Mouse (Mus musculus) heart, embryonic 13.5 days (tissue): ENCODE measurements around the gene Fbxo36. TPM values are rescaled to one million over a fixed set of nuclear protein-coding genes. Genes with fewer than 3 reads are reported as not detected.

Source experiments
- ATAC-seq: fragments of 200-750 bp; cut with Nextera tagmentation; 2 replicates; pipeline ENCODE4 v1.8.0; 2017; ENCODE audit warnings: moderate TSS enrichment; ENCODE audit not compliant: insufficient number of reproducible peaks, low FRiP score, low TSS enrichment; ENCODE audit errors: extremely low read depth
- H3K27ac ChIP-seq: fragments of 300-500 bp; sonication (generic); replicated peaks from 2 replicates; pipeline ENCODE4 v1.5.1; 2015; ENCODE audit warnings: moderate library complexity, mild to moderate bottlenecking, inconsistent platforms
- H3K27me3 ChIP-seq: fragments of 300-500 bp; sonication (generic); replicated peaks from 2 replicates; pipeline ENCODE4 v1.6.1; 2015; ENCODE audit warnings: mild to moderate bottlenecking, inconsistent platforms
- H3K36me3 ChIP-seq: fragments of 300-500 bp; sonication (generic); 2 replicates; pipeline ENCODE4 v1.6.1; 2015; ENCODE audit warnings: mild to moderate bottlenecking, inconsistent platforms
- H3K4me1 ChIP-seq: fragments of 300-500 bp; sonication (generic); 2 replicates; pipeline ENCODE4 v1.6.1; 2015; ENCODE audit warnings: inconsistent platforms
- H3K4me2 ChIP-seq: fragments of 300-500 bp; sonication (generic); 2 replicates; pipeline ENCODE4 v1.6.1; 2015; ENCODE audit warnings: inconsistent platforms, mild to moderate bottlenecking, moderate library complexity
- H3K4me3 ChIP-seq: fragments of 300-500 bp; sonication (generic); 2 replicates; pipeline ENCODE4 v1.5.1; 2015; ENCODE audit warnings: moderate library complexity, mild to moderate bottlenecking, inconsistent platforms
- H3K9ac ChIP-seq: fragments of 300-500 bp; sonication (generic); 2 replicates; pipeline ENCODE4 v1.6.1; 2015; ENCODE audit warnings: inconsistent platforms, mild to moderate bottlenecking, moderate library complexity
- H3K9me3 ChIP-seq: fragments of 300-500 bp; sonication (generic); 2 replicates; pipeline ENCODE4 v1.6.1; 2016; ENCODE audit warnings: inconsistent platforms
- WGBS: fragments of 180-500 bp; shearing (Covaris S2); methylation state at CpG from one replicate; pipeline ENCODE4 v1.1.7; 2015; ENCODE audit warnings: mixed read lengths; 5-methylcytosine and 5-hydroxymethylcytosine counted together
- polyA plus RNA-seq: library from polyadenylated mRNA; unstranded; fragments of >200 nt; fragmentation: Nextera tagmentation; extraction: Ambion mirVana; gene quantifications from 2 replicates; pipeline ENCODE4 v1.2.1, GENCODE M21; 2015

The Fbxo36 gene
- polyA plus RNA-seq, 1 experiment from 2014 or later: 8.9 TPM

DNA sequence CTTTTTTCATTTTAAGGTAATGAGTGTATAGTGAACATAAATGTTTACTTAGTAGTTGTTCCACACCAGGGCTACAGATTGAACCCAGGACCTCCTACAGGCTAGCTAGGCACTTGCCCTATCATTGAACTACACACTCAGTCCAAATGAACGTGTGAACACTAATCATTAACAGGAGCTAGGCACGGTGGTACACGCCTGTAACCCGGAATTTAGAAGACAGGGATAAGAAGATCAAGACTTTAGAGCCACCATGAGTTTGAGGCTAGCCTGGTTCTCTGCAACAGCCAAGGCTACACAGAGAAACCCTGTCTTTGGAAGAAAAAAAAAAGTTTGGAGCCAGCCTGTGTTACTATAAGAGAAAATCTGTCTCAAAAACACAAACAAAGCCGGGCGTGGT lies 20.0 kb downstream of the Fbxo36 start:
- Histone ChIP-seq H3K9me3 (no peaks in the 10 kb centered on the region), H3K4me2 (no peak overlapping the region), H3K36me3 (no peaks in the 10 kb centered on the region), H3K27ac (no peak overlapping the region), H3K4me3 (no peak overlapping the region), H3K4me1 (peaks cover 18% of the 10 kb centered on the region), H3K27me3 (no peaks in the 10 kb centered on the region), H3K9ac (no peak overlapping the region)
- WGBS: 93% methylated on average over 6 of the region's 6 CpGs
- ATAC-seq: no peak

DNA sequence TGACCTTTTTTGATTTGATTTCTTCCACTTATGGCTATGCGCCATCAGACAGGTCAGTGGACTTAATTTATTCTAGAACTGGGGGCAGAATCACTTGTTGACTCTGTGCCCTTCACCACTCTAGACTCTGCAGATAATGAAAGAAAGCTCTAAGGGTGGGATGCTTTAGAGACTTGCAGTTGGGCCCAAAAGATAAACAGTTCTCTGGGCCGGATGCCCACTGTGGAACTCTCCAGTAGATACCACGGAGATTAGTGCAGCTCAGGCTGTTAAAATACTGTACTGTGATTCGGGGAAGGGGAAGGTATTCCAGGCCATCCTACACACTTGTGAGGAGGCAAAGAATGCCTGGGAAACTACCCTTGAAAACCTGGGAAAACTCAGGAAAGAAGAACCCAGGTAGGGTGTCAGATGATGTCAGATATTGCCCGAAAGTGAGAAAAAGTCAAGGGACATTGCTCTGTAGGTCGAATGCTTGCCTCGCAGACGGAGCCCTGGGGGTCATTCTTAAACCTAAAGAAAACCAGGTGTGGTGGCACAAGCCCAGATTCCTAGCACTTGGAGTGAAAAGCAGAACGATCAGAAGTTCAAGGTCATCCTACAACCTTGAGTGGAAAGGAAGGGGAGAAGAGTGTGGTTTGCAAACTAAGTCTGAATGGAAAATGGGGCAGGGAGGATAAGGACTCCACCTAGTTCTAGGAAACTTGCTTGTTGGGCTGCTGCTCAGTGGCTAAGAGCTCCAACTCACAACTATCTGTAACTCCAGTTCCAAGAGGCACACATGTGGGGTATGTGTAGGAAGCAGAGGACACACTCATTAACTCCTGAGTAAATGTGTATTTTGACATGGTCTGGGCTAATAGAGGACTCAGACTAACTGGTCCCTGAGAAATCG lies 21.0 kb downstream of the Fbxo36 start:
- H3K9me3 ChIP-seq: no peaks in the 10 kb centered on the region
- H3K36me3 ChIP-seq: no peaks in the 10 kb centered on the region
- no peak overlapping the region for H3K4me3 ChIP-seq
- H3K27ac ChIP-seq: no peak overlapping the region
- H3K27me3 ChIP-seq: no peaks in the 10 kb centered on the region
- H3K9ac ChIP-seq: no peak overlapping the region
- H3K4me2 ChIP-seq: no peak overlapping the region
- H3K4me1 ChIP-seq: peaks cover 19% of the 10 kb centered on the region
- no peak for ATAC-seq
- 57% methylated on average over 10 of the region's 10 CpGs for WGBS

DNA sequence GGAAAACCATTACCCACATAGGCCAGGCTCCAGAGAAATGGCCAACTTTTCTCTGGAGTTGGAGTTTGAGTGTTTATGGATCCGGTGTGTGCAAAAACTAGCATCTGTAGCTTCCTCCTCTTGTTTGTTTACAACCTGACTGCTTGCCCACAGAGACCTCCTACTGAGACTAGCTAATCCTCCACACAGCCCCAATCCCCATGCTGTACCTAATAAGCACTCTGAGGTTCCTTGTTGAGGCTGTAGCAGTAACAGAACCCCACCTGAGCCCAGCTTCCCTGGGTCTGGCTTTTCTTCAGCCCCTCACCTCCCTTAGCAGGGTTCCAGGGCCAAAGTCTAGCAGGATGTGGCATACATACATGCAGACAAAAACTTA lies 21.6 kb downstream of the Fbxo36 start:
- Histone ChIP-seq H3K4me2 (no peak overlapping the region), H3K27ac (no peak overlapping the region), H3K36me3 (no peaks in the 10 kb centered on the region), H3K4me3 (no peak overlapping the region), H3K4me1 (peaks cover 16% of the 10 kb centered on the region), H3K27me3 (no peaks in the 10 kb centered on the region), H3K9me3 (no peaks in the 10 kb centered on the region), H3K9ac (no peak overlapping the region)
- no peak for ATAC-seq
- WGBS: 59% methylated on average over 1 of the region's 1 CpGs

DNA sequence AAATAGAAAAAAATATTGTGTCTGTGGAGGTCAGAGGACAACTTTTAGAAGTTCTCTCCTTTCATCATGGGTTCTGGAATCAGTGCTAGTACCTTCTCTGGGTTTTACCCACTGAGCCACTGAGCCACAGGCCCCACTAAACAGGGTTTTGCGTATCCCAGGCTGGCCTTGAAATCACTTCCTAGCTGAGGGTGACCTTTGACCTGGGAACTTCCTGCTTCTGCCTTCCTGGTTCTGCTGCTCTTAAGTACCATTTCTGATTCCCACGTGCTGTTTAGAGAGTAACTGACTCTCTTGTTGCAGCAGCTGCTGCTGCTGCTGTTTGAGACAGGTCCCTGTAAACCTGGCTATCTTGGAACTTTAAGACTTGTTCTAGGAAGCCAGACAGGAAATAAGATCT lies 25.0 kb downstream of the Fbxo36 start:
- H3K9me3 ChIP-seq: no peaks in the 10 kb centered on the region
- no peaks in the 10 kb centered on the region for H3K27me3 ChIP-seq
- H3K9ac ChIP-seq: no peak overlapping the region
- H3K36me3 ChIP-seq: no peaks in the 10 kb centered on the region
- H3K4me3 ChIP-seq: no peak overlapping the region
- ATAC-seq: no peak
- 57% methylated on average over 2 of the region's 2 CpGs for WGBS
- H3K27ac ChIP-seq: no peak overlapping the region
- peaks cover 16% of the 10 kb centered on the region for H3K4me1 ChIP-seq
- no peak overlapping the region for H3K4me2 ChIP-seq

DNA sequence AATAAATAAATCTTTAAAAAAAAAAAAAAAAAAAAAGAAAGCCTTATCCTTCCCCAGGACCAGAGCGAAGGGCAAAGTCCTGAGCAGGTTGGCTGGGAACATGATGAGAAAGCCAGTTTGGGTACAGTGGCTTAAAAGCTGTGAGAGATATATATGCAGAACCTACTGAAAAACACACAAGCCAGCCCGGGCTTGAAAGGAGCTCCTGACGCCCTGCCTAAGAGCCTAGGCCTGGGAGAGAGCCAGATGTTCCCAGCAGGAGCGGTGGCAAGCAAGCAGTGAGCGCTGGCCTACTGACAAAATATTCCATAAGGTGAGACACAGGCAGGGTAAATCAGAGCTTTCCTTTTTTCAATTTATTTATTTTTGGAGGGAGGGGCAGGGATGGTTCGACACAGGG lies 26.6 kb downstream of the Fbxo36 start:
- Histone ChIP-seq H3K9ac (no peak overlapping the region), H3K4me2 (no peak overlapping the region), H3K27ac (no peak overlapping the region), H3K4me3 (no peak overlapping the region), H3K4me1 (peaks cover 6% of the 10 kb centered on the region), H3K36me3 (no peaks in the 10 kb centered on the region), H3K27me3 (no peaks in the 10 kb centered on the region), H3K9me3 (no peaks in the 10 kb centered on the region)
- WGBS: 81% methylated on average over 6 of the region's 6 CpGs
- ATAC-seq: no peak

DNA sequence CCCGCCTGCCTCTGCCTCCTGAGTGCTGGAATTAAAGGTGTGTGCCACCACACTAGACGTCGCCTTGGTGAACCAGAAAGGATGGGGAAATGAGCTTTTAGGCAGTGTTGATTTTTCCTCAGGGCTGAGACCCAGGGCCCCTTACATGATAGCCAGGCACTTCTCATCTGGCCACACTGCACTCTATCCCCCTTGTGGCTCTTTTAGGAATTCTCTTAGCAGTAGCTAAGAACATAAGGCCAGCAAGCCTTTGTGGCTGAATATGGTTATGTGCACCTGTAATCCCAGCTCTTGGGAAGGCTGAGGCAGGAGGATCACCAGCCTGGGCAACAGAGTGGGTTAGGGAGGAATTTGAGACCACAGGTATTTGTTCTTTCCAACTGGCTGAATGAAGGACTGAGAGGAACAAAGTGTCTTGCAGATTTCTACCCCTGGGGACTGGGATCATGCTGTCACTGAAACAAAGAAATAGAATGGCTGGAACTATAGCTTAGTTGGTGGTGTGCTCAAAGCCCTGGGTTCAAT lies 27.1 kb downstream of the Fbxo36 start:
- no peak overlapping the region for H3K4me2 ChIP-seq
- 91% methylated on average over 3 of the region's 3 CpGs for WGBS
- no peaks in the 10 kb centered on the region for H3K9me3 ChIP-seq
- H3K4me3 ChIP-seq: no peak overlapping the region
- peaks cover 6% of the 10 kb centered on the region for H3K4me1 ChIP-seq
- no peak overlapping the region for H3K9ac ChIP-seq
- no peak for ATAC-seq
- no peak overlapping the region for H3K27ac ChIP-seq
- no peaks in the 10 kb centered on the region for H3K27me3 ChIP-seq
- no peaks in the 10 kb centered on the region for H3K36me3 ChIP-seq

DNA sequence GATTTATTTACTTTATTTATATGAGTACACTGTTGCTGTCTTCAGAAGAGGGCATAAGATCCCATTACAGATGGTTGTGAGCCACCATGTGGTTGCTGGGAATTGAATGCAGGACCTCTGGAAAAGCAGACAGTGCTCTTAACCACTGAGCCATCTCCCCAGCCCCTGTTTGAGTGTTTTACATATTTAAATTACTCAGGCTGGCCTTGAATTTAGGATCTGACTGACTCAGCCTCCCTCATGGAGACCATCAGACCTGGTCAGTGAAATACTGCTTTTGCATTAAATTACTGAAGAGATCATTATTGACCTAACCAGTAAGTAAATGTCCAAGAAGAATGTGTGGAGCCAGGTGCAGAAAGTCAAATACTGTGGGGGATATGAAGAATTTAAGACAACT lies 28.7 kb downstream of the Fbxo36 start:
- Histone ChIP-seq H3K4me1 (peaks cover 6% of the 10 kb centered on the region), H3K27ac (no peak overlapping the region), H3K9ac (no peak overlapping the region), H3K9me3 (no peaks in the 10 kb centered on the region), H3K27me3 (no peaks in the 10 kb centered on the region), H3K36me3 (no peaks in the 10 kb centered on the region), H3K4me3 (no peak overlapping the region), H3K4me2 (no peak overlapping the region)
- no peak for ATAC-seq

DNA sequence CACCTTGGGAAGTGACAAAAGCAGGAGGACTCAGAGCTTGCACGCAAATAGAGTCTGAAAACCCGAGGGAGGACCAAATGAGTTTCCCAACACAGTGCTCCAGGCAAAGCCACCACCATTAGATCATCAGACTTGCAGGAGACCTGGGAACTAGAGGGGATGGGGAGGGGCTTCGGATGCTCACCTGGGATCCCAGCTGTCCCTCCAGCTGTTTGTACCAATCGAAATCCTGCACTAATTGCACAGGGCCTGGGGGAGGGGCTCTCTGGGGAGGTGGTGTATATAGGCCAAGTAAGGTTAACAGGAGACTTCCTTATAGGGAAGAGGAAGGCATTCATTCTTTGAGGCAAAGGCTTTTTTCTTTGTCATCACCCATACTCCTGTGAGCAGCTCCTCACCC lies 29.2 kb downstream of the Fbxo36 start:
- H3K36me3 ChIP-seq: no peaks in the 10 kb centered on the region
- H3K4me3 ChIP-seq: no peak overlapping the region
- H3K4me1 ChIP-seq: peaks cover 6% of the 10 kb centered on the region
- H3K9me3 ChIP-seq: no peaks in the 10 kb centered on the region
- ATAC-seq: no peak
- no peak overlapping the region for H3K4me2 ChIP-seq
- H3K27ac ChIP-seq: no peak overlapping the region
- H3K27me3 ChIP-seq: no peaks in the 10 kb centered on the region
- WGBS: 59% methylated on average over 4 of the region's 4 CpGs
- H3K9ac ChIP-seq: no peak overlapping the region

DNA sequence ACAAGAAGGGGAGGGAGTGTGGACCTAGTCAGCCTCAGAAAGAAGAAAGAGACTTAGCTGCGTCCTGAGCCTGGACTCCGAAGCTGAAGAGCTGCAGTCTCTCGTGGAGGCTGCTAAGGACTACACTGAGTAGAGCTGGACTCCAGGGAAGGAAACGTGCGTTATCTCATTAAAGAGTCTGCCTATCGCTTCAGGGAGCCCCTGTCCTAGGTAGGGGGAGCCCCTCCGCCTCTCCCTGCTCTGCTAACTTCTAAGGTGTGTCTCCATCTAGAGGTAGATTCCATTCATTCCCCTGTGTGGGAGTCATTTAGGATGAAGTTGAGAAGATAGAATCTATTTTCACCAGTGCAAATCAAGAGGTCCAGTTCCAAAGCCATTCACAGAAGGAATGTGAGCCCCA lies 29.9 kb downstream of the Fbxo36 start:
- Histone ChIP-seq H3K36me3 (no peaks in the 10 kb centered on the region), H3K27ac (no peak overlapping the region), H3K9ac (no peak overlapping the region), H3K27me3 (no peaks in the 10 kb centered on the region), H3K9me3 (no peaks in the 10 kb centered on the region), H3K4me2 (peak overlapping the region; percentile 27), H3K4me1 (peaks cover 2% of the 10 kb centered on the region), H3K4me3 (no peak overlapping the region)
- no peak for ATAC-seq
- WGBS: 26% methylated on average over 7 of the region's 7 CpGs

DNA sequence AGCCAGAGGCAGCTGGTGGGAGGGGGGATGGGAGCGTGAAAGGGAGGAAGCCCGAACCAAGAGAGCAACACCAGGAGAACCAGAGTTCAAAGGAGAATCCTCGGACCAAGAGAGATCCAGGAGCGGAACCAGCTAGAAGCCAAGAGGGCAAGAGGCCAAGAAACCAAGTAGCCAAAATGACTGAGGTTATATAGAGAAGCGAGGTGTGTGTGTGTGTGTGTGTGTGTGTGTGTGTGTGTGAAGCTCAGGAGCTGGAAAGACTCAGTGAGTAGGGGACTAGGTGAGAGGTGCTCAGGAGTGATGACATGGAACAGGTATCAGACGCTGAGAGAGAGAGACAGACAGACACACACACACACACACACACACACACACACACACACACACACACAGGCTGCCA lies 31.5 kb downstream of the Fbxo36 start:
- no peak for ATAC-seq
- Histone ChIP-seq H3K4me2 (no peak overlapping the region), H3K9me3 (no peaks in the 10 kb centered on the region), H3K27ac (no peak overlapping the region), H3K36me3 (no peaks in the 10 kb centered on the region), H3K27me3 (no peaks in the 10 kb centered on the region), H3K4me3 (no peak overlapping the region), H3K4me1 (no peaks in the 10 kb centered on the region), H3K9ac (no peak overlapping the region)
- 44% methylated on average over 6 of the region's 6 CpGs for WGBS

DNA sequence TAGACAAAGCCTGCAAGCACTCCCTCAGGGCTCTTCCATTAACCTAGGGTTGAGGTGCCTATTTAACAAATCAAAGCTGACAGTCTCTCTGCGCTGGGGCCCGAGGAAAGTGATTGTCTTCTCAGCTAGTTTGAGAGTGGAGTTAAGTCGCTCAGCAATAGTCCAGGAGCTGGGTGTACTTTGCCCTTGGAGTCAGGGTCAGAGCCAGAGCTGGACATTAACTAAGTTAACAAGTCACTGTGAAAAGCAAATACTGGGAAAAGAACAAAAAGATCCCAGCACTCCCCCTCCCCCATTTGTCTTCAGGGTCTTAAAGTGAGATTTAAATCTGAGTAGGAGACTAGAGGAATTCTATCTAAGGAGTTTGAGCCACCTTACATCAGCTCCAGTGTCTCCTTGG lies 32.5 kb downstream of the Fbxo36 start:
- Histone ChIP-seq H3K27ac (no peak overlapping the region), H3K9ac (no peak overlapping the region), H3K4me3 (no peak overlapping the region), H3K4me2 (no peak overlapping the region), H3K4me1 (no peaks in the 10 kb centered on the region), H3K27me3 (no peaks in the 10 kb centered on the region), H3K36me3 (no peaks in the 10 kb centered on the region), H3K9me3 (no peaks in the 10 kb centered on the region)
- ATAC-seq: no peak
- WGBS: 31% methylated on average over 3 of the region's 3 CpGs

DNA sequence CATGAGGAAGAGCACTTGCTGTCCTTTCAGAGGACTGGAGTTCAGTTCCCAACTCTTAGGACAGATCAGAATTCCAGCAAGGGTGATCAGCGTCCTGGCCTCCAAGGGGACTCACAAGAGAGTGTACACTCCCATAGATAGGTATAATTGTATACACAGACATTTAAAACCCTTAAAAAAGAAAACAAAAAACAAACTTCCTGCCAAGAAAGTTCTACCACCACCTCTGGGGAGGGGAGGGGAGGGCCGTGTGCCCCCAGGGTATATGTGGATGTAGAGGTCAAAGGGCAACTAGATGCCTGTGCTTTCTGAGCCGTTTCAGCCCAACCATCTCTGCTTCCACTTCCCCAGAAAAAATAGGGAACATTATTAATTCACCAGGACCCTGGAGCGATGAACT lies 33.3 kb downstream of the Fbxo36 start:
- no peak overlapping the region for H3K4me2 ChIP-seq

More for the DNA sequence above, 33.3 kb downstream of the Fbxo36 start:
- no peak for ATAC-seq
- H3K36me3 ChIP-seq: no peaks in the 10 kb centered on the region
- H3K4me3 ChIP-seq: no peak overlapping the region
- H3K27me3 ChIP-seq: no peaks in the 10 kb centered on the region
- H3K9me3 ChIP-seq: no peaks in the 10 kb centered on the region
- H3K9ac ChIP-seq: no peak overlapping the region
- WGBS: 78% methylated on average over 4 of the region's 4 CpGs
- H3K4me1 ChIP-seq: no peaks in the 10 kb centered on the region
- no peak overlapping the region for H3K27ac ChIP-seq
